Mouse (Mus musculus): ENCODE results near the gene Cntln. TPM values are rescaled to one million over a fixed set of nuclear protein-coding genes. Genes with fewer than 3 reads are reported as not detected.

The Cntln gene
- polyA plus RNA-seq, 1 experiment from 2014 or later: 6.5 TPM

- H3K36me3 ChIP-seq (ENCODE audit: control insufficient read depth, insufficient read depth, low read length): no peaks in the 10 kb centered on the region
- no peaks in the 10 kb centered on the region for H3K4me1 ChIP-seq (ENCODE audit: control insufficient read depth, insufficient read depth, low read length)
- H3K27me3 ChIP-seq (ENCODE audit: control insufficient read depth, insufficient read depth, low read length): no peaks in the 10 kb centered on the region
- no peak overlapping the region for H3K9ac ChIP-seq (replicated peaks; ENCODE audit: low read depth, low read length)
- no peaks in the 10 kb centered on the region for H3K9me3 ChIP-seq (ENCODE audit: control insufficient read depth, low read length)
- H3K27ac ChIP-seq (ENCODE audit: low read depth, low read length): no peak overlapping the region
- peak; percentile 94 for ATAC-seq (ENCODE audit: low read depth)
- no peak overlapping the region for H3K4me3 ChIP-seq (ENCODE audit: low read depth, low read length)
- 27% methylated on average over 27 of the region's 27 CpGs for WGBS
- H3K4me2 ChIP-seq (ENCODE audit: low read depth, low read length): 0 out of 2 replicates have a peak overlapping the region, but pooled peaks have one; percentile 16
Measured at GRCm38 (mm10) chr4:85162468-85163312, 278.6 kb downstream of the Cntln start.

DNA sequence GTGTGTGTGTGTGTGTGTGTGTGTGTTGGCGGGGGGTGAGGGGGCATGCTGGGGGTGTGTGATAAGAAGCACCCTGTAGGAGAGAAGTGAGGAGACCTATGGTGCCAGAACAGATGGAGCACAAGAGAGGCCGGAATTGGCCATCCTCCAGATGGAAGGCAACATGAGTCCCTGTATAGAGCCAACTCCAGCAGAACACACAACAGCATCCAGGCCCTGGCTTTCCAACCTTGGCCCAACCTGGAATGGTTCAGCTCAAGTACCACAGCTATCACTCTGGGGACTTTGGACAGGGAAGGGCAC, 279.2 kb downstream of the Cntln start:
- peak; percentile 58; the same call in 1 of the 2 replicates for ATAC-seq (ENCODE audit: low read depth)
- no peak overlapping the region for H3K9ac ChIP-seq (replicated peaks; ENCODE audit: low read depth, low read length)
- H3K4me3 ChIP-seq (ENCODE audit: low read depth, low read length): no peak overlapping the region
- H3K4me2 ChIP-seq (ENCODE audit: low read depth, low read length): no peak overlapping the region
- no peaks in the 10 kb centered on the region for H3K9me3 ChIP-seq (ENCODE audit: control insufficient read depth, low read length)
- H3K27ac ChIP-seq (ENCODE audit: low read depth, low read length): no peak overlapping the region
- 97% methylated on average over 2 of the region's 2 CpGs for WGBS
- no peaks in the 10 kb centered on the region for H3K4me1 ChIP-seq (ENCODE audit: control insufficient read depth, insufficient read depth, low read length)
- no peaks in the 10 kb centered on the region for H3K36me3 ChIP-seq (ENCODE audit: control insufficient read depth, insufficient read depth, low read length)
- no peaks in the 10 kb centered on the region for H3K27me3 ChIP-seq (ENCODE audit: control insufficient read depth, insufficient read depth, low read length)

DNA sequence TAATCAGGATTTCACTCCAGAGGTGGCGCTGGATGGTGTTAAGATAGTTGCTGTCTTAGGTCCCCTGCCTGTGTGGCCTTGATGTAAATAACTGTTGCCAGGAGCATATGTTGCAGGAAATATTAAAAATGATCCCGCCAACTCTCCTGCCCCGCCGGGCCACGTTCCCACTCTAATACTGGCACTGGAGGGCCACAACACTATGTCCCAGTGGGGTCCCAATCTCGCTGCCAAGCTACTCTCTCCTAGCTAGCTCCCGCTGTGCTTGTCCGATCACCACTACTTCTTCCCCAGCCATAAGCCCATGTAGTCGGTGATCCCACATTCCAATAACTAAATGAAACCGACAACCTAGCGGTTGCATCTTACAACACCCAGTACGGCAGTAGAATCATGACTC, 283.9 kb downstream of the Cntln start:
- H3K4me3 ChIP-seq (ENCODE audit: low read depth, low read length): no peak overlapping the region
- no peak overlapping the region for H3K4me2 ChIP-seq (ENCODE audit: low read depth, low read length)
- H3K4me1 ChIP-seq (ENCODE audit: control insufficient read depth, insufficient read depth, low read length): no peaks in the 10 kb centered on the region
- 92% methylated on average over 12 of the region's 12 CpGs for WGBS
- H3K9ac ChIP-seq (replicated peaks; ENCODE audit: low read depth, low read length): no peak overlapping the region
- H3K9me3 ChIP-seq (ENCODE audit: control insufficient read depth, low read length): no peaks in the 10 kb centered on the region
- H3K27ac ChIP-seq (ENCODE audit: low read depth, low read length): no peak overlapping the region
- H3K36me3 ChIP-seq (ENCODE audit: control insufficient read depth, insufficient read depth, low read length): no peaks in the 10 kb centered on the region
- no peaks in the 10 kb centered on the region for H3K27me3 ChIP-seq (ENCODE audit: control insufficient read depth, insufficient read depth, low read length)
- no peak for ATAC-seq (ENCODE audit: low read depth)

DNA sequence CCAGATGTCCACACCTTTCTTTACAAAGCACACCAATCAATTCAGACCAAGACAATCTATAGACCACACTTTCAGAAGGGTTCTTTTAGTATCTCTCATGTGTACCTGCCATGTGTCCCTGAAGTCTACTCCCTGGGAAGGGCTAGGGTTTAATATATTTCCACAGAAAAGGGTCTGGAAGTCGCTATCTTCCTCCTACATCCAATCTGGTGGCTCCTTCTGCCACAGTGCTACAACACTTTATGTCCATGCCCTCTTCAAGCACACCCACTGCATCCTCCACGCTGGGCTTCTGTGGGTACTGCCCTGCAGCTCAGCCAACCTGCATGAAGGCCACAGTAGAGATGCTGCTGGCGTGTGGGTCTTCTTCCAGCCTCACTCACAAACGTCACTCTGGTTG, 291.4 kb downstream of the Cntln start:
- no peak overlapping the region for H3K9ac ChIP-seq (replicated peaks; ENCODE audit: low read depth, low read length)
- H3K36me3 ChIP-seq (ENCODE audit: control insufficient read depth, insufficient read depth, low read length): no peaks in the 10 kb centered on the region
- no peaks in the 10 kb centered on the region for H3K9me3 ChIP-seq (ENCODE audit: control insufficient read depth, low read length)
- no peaks in the 10 kb centered on the region for H3K4me1 ChIP-seq (ENCODE audit: control insufficient read depth, insufficient read depth, low read length)
- H3K4me2 ChIP-seq (ENCODE audit: low read depth, low read length): no peak overlapping the region
- H3K4me3 ChIP-seq (ENCODE audit: low read depth, low read length): no peak overlapping the region
- H3K27me3 ChIP-seq (ENCODE audit: control insufficient read depth, insufficient read depth, low read length): no peaks in the 10 kb centered on the region
- ATAC-seq (ENCODE audit: low read depth): no peak
- WGBS: 89% methylated on average over 4 of the region's 4 CpGs
- H3K27ac ChIP-seq (ENCODE audit: low read depth, low read length): no peak overlapping the region

GRCm38 (mm10) chr4:85178394-85179051, 294.4 kb downstream of the Cntln start:
- Histone ChIP-seq H3K27me3 (ENCODE audit: control insufficient read depth, insufficient read depth, low read length) (no peaks in the 10 kb centered on the region), H3K27ac (ENCODE audit: low read depth, low read length) (no peak overlapping the region), H3K4me3 (ENCODE audit: low read depth, low read length) (no peak overlapping the region), H3K4me1 (ENCODE audit: control insufficient read depth, insufficient read depth, low read length) (no peaks in the 10 kb centered on the region), H3K9me3 (ENCODE audit: control insufficient read depth, low read length) (no peaks in the 10 kb centered on the region), H3K36me3 (ENCODE audit: control insufficient read depth, insufficient read depth, low read length) (no peaks in the 10 kb centered on the region), H3K9ac (replicated peaks; ENCODE audit: low read depth, low read length) (no peak overlapping the region), H3K4me2 (ENCODE audit: low read depth, low read length) (no peak overlapping the region)
- 55% methylated on average over 9 of the region's 9 CpGs for WGBS
- ATAC-seq (ENCODE audit: low read depth): peak; percentile 54

Other genes starting within 250 kb of the Cntln start
- gene Bnc2, start 209.0 kb upstream of the Cntln start, polyA plus RNA-seq (2014; fragmentation: Nextera tagmentation; extraction: Ambion mirVana): 16.2 and 20.8 TPM in 2 replicates